Mouse (Mus musculus): ENCODE data around the gene 2410002F23Rik.
"Not testable (repeated sequence)": the region's sequence is repeated elsewhere in the genome, so short reads cannot be mapped to it uniquely, and the experiment has no call there.

2410002F23Rik gene

GRCm38 (mm10) chr7:44246055-44246983 lies at the start of gene 2410002F23Rik, which contains the start of gene 1700028J19Rik:
Gene 2410002F23Rik (plus strand): TSS chr7:44246722.
Gene 1700028J19Rik (minus strand): TSS chr7:44246695.
- in situ Hi-C loops (cut with MseI, MboI), result no loop called here

GRCm38 (mm10) chr7:44197891-44198290 lies 48.6 kb upstream of the 2410002F23Rik start, which contains the start of gene Klk1b3:
Gene Klk1b3 (plus strand): TSS chr7:44198191.
- in situ Hi-C loops (cut with MseI, MboI), result no loop called here

DNA sequence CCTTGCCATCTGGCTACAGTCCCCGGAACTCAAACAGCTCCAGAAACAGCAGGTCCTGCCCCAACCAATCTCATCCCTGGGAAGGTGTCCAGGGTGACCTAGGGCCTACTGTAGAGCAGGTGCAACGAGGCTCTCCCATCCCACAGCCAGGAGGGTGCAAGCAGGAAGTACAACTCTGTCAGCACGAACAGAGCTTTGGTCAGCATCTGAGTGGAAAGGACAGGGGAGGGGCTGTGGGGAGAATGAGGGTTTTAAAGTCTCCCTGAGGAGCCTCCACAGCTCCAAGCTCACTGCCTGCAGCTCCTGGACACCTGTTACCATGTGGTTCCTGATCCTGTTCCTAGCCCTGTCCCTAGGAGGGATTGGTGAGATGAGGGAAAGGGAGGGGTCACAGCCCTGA lies 39.4 kb upstream of the 2410002F23Rik start, which contains the start of gene Klk1b4:
Klk1b4 (plus strand) TSS at position 301 of the 400 bp plus-strand sequence.
- in situ Hi-C loops (cut with MseI, MboI), result not testable (repeated sequence)

- in situ Hi-C loops (cut with MseI, MboI), result no loop called here
These were observed 38.2 kb upstream of the 2410002F23Rik start for GRCm38 (mm10) chr7:44208307-44208706.

DNA sequence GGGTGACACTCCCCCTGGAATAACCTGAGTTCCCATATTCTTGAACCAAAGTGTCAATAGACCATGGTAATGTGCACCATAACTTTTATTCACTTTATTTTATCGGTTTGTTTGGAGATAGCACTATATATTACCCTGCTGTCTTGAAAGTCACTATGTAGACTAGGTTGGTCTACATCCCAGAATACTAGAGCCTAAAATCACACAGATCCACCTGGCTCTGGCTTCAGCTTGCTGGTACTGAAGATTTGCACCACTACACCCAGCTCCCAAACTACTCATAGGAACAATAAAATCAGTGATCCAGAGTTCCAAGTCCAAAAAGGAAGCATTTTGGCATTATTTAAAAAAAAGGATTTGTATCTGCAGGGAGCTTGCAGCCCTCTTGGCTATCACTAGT lies 30.9 kb upstream of the 2410002F23Rik start, which contains the start of gene Klk1b5:
Klk1b5 (plus strand) TSS at position 301 of the 400 bp plus-strand sequence.
- in situ Hi-C loops (cut with MseI, MboI), result no loop called here

GRCm38 (mm10) chr7:44221601-44222000 lies 24.9 kb upstream of the 2410002F23Rik start:
- in situ Hi-C loops (cut with MseI, MboI), result not testable (repeated sequence)

- in situ Hi-C loops (cut with MseI, MboI), result not testable (repeated sequence)
These were observed 24.2 kb upstream of the 2410002F23Rik start for GRCm38 (mm10) chr7:44222335-44222734.

GRCm38 (mm10) chr7:44225076-44225475 lies 21.4 kb upstream of the 2410002F23Rik start, which contains the start of gene Klk1:
Gene Klk1 (plus strand): TSS chr7:44225360.
- in situ Hi-C loops (cut with MseI, MboI), result no loop called here

DNA sequence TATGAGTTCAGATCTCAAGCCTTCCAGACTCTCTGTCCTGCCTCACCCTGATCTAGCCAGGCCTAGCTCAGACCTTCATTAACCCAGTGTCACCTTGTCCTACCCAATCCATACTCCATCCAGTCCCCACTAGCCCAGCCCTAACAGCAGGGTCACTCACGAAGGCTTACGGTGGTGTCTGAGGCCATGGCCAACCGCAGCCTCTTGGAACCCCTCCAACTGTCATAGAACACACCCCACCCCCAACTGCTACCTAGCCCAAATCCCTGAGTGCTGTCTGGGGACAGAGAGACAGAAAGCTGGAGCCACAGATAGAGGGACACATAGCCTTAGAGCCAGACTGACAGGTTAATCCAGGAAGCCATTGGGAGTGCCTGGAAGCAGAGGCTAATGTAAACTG lies 10.6 kb upstream of the 2410002F23Rik start, which contains the start of gene Gm36864:
Gm36864 (plus strand) TSS at position 269 of the 400 bp plus-strand sequence.
- in situ Hi-C loops (cut with MseI, MboI), result no loop called here

DNA sequence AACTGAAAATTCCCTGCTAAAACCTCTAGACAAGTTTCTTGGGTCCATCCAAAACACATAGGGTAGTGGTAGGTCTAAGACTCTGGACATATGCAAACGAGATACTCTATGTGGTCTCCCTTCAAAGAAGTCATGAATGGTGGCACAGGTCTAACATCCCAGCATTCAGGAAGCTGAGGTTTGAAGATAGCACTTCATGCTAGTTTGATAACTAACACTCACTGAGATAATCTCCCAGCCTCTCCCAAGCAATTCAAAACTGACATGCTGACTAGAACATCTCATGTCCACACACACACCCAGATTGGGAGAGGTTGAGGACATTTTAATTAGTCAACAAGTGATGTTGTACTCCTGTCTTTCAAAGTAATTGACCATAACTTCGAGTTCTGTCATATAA lies 6.6 kb upstream of the 2410002F23Rik start:
- in situ Hi-C loops (cut with MseI, MboI), result no loop called here

DNA sequence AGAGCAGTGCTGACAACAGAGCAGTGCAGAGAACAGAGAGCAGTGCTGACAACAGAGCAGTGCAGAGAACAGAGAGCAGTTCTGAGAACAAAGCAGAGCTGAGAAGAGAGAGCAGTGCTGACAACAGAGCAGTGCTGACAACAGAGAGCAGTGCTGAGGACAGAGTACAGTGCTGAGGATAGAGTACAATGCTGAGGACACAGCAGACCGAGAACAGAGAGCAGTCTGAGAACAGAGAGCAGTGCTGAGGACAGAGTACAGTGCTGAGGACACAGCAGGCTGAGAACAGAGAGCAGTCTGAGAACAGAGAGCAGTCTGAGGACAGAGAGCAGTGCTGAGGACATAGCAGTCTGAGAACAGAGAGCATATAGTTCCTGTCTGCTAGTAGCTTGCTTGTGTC lies 5.8 kb upstream of the 2410002F23Rik start:
- in situ Hi-C loops (cut with MseI, MboI), result no loop called here

GRCm38 (mm10) chr7:44241163-44241562 lies 5.4 kb upstream of the 2410002F23Rik start:
- in situ Hi-C loops (cut with MseI, MboI), result no loop called here

- in situ Hi-C loops (cut with MseI, MboI), result no loop called here
These were observed 2.4 kb upstream of the 2410002F23Rik start for GRCm38 (mm10) chr7:44244080-44244479.

GRCm38 (mm10) chr7:44246984-44247470 lies 505 bp downstream of the 2410002F23Rik start:
- in situ Hi-C loops (cut with MseI, MboI), result no loop called here

DNA sequence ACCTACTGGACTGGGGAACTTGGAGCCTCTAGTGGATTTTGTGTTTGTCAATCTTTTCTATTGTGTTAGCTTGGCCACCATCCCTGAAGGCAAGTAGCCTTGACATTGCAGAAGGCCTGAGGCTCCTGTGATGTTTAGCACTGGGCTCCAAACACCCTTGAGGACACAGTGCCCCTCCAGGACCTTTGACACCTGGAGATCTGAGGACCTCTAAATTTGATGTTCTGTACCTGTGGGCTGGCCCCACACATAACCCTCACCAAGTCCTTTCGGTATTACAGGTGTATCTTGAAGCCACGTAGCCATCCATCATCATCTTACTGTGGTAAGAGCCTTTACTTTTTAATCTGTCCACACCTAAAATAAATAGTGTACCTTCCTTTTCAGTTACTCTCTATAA lies 1.4 kb downstream of the 2410002F23Rik start:
- in situ Hi-C loops (cut with MseI, MboI), result no loop called here

DNA sequence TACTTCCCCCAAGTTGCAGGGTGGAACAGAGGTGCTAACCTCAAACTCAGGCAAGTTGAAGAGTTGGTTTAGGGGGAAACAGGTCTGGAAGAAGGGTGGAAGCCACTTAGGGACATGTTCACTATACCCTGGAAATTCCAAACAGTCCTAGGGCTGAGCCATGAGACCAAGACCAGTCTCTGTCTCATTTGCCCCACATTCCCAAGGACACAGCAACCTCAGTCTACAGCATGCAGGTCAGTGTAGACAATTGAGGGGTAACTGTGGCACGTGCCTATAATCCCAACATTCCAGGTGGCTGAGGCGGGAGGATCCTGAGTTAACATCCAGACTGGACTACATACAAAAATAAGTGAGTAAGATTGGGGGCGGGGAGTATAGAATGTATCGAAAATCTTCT lies 2.7 kb downstream of the 2410002F23Rik start:
- in situ Hi-C loops (cut with MseI, MboI), result no loop called here

- in situ Hi-C loops (cut with MseI, MboI), result not testable (repeated sequence)
These were observed 4.3 kb downstream of the 2410002F23Rik start for GRCm38 (mm10) chr7:44250732-44251275.

DNA sequence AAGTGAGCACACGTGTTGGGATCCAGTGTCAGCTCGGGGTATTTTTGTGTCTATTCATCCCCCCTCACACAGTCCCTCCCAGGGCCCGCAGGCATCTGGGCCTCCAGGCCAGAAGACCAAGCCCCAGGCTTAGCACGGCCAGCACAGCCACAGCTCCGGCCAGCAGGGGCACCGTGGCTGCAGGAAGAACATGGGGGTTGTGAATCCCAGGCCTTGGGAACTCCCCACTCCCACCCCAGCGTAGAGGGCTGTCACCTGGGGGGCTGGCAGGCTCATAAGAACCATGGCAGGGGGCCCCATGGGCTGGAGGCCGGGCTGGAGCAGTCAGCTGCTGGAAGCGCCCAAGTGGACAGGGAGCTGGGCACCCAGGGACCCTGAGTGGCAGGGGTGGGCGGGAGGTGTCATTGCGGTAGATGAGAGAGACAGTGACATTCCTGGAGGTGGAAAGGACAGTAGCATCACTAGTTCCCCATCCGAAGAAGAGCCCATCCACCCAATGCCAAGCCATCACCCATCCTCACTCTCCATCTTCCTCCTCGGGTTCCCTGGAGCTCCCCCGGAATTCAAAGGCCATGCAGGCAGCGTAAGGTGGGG lies 6.6 kb downstream of the 2410002F23Rik start:
- in situ Hi-C loops (cut with MseI, MboI), result no loop called here

DNA sequence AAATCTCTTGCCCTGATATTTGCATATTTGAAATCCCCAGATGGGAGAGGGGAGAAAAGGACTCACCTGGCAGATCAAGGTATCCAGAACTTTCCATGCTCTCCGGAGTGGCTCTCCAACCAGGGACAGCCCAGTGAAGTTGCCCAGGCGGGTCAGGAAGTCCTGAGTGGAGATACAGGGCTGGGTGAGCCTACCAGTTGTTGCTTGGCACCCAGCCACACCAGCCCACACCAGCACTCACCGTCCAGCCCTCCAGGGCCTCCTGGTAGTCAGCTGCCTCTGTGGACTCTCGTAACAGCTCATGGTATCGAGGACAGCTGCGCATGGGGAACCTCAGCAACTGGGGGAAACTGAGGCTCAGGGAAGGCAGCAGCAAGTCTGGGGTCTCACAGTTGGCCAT lies 8.4 kb downstream of the 2410002F23Rik start:
- in situ Hi-C loops (cut with MseI, MboI), result no loop called here

- in situ Hi-C loops (cut with MseI, MboI), result no loop called here
These were observed 10.8 kb downstream of the 2410002F23Rik start, which contains the start of gene Acp4 for GRCm38 (mm10) chr7:44257278-44257677. Gene Acp4 (minus strand): TSS chr7:44257378.

DNA sequence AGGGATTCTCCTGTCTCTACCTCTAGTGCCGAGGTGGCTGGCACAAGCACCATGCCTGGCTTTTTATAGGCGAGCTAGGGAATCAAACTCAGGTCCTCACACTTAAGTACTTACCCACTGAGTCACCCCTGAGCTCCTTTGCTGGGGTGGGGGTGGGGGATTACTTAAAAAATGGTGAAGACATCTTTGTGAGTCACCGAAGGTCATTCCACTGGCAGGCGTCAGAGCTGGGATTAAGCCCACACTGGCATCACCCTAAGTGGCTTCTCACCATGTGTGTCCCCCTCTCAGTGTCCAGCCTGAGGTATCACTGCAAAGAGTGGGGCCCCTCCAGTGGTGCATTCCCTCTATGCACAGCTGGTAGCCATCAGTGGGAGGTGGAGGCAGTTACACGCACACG lies 13.9 kb downstream of the 2410002F23Rik start:
- in situ Hi-C loops (cut with MseI, MboI), result no loop called here

DNA sequence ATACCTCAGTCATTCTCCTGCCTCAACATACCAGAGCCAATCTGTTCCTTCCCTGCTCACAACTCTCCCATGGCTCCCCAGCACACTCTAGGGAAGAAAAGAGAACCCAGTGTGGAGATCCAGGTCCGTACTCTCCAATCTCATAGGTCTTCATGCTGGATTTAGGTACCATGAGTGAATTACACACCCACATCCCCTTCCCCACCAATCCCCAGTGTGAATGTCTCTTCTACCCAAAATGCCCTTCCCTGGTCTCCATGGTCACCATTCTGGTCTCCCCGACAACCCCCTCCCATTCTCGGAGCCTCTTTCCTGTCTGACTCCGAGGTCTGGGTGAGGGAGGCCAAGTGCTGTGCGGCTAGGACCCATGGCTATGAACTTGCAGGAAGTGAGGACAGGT lies 14.6 kb downstream of the 2410002F23Rik start, which contains the start of gene Gm15517:
Gm15517 (plus strand) TSS at position 301 of the 400 bp plus-strand sequence.
- in situ Hi-C loops (cut with MseI, MboI), result no loop called here
